Mouse (Mus musculus) lung, embryonic 16.5 days (tissue): ENCODE results near the gene Tdg. TPM values are rescaled to one million over a fixed set of nuclear protein-coding genes. Genes with fewer than 3 reads are reported as not detected.

Experiments
- ATAC-seq: fragments of 200-750 bp; cut with Nextera tagmentation; 2 replicates; pipeline ENCODE4 v1.8.0; 2017; ENCODE audit warnings: low read depth, mild to moderate bottlenecking, moderate library complexity
- H3K27ac ChIP-seq: fragments of 300-500 bp; sonication (generic); 2 replicates; pipeline ENCODE4 v1.5.1; 2014; ENCODE audit warnings: mild to moderate bottlenecking, control low read depth, low read length
- H3K27me3 ChIP-seq: fragments of 300-500 bp; sonication (generic); 2 replicates; pipeline ENCODE4 v1.6.1; 2014; ENCODE audit warnings: low read depth, low read length, mixed read lengths; ENCODE audit not compliant: control insufficient read depth, insufficient read depth
- H3K36me3 ChIP-seq: fragments of 300-500 bp; sonication (generic); 2 replicates; pipeline ENCODE4 v1.6.1; 2014; ENCODE audit warnings: low read length; ENCODE audit not compliant: control insufficient read depth, insufficient read depth
- H3K4me1 ChIP-seq: fragments of 300-500 bp; sonication (generic); replicated peaks from 2 replicates; pipeline ENCODE4 v1.6.1; 2014; ENCODE audit warnings: low read length, mixed read lengths; ENCODE audit not compliant: control insufficient read depth, insufficient read depth
- H3K4me2 ChIP-seq: fragments of 300-500 bp; sonication (generic); 2 replicates; pipeline ENCODE4 v1.6.1; 2014; ENCODE audit warnings: low read depth, low read length, control low read depth
- H3K4me3 ChIP-seq: fragments of 300-500 bp; sonication (generic); 2 replicates; pipeline ENCODE4 v1.5.1; 2014; ENCODE audit warnings: mild to moderate bottlenecking, low read length, control low read depth
- H3K9ac ChIP-seq: fragments of 300-500 bp; sonication (generic); 2 replicates; pipeline ENCODE4 v1.6.1; 2014; ENCODE audit warnings: low read length, control low read depth
- H3K9me3 ChIP-seq: fragments of 300-500 bp; sonication (generic); 2 replicates; pipeline ENCODE4 v1.6.1; 2016; ENCODE audit warnings: low read length; ENCODE audit not compliant: control insufficient read depth
- WGBS: fragments of 180-500 bp; shearing (Covaris S2); extraction: QIAGEN DNeasy Blood & Tissue Kit; methylation state at CpG from one replicate; pipeline ENCODE4 v1.1.7; 2014; 5-methylcytosine and 5-hydroxymethylcytosine counted together
- polyA plus RNA-seq: library from polyadenylated mRNA; unstranded; fragments of >200 nt; fragmentation: Nextera tagmentation; extraction: Ambion mirVana; gene quantifications from 2 replicates; pipeline ENCODE4 v1.2.1, GENCODE M21; 2015

The Tdg gene
- polyA plus RNA-seq, 1 experiment from 2014 or later, result 123 TPM

DNA sequence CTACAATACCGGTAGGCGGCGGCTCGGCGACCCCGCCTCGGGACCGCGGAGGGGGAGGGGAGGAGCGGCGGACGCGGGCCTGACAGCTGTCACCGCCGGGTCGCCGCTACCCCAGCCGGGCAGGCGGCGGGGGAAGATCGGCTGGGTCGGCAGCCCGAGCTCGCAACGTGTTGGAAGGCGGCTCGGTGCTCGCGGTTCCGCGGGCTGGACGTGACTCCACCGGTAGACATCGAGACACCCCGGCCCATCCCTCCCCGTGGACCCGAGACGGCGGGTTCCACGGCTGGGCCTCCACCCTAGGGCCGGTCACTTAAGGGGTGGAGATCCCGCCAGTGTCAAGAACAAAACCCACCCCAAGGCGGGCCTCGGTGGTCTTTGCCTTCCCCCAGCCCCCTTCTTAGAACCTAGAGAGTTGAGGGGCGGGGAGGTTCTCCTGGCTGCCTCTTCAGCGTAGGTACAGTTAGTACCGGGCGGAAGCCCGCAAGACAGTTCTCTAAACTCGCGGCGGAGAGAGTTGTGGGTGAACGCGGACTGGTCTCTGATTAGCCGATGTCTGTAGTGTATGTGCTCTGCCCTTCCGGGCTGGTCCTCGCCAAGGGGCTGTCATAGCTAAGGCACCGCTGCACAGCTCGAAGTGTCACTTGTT lies 69.8 kb downstream of the Tdg start:
- peak; percentile 70 for ATAC-seq
- H3K9ac ChIP-seq, result peak overlapping the region; percentile 89
- no peaks in the 10 kb centered on the region for H3K9me3 ChIP-seq
- peak overlapping the region; percentile 64 for H3K4me2 ChIP-seq
- H3K4me1 ChIP-seq, result peaks cover 10% of the 10 kb centered on the region
- WGBS, result under 1% methylated on average over 46 of the region's 59 CpGs
- H3K4me3 ChIP-seq, result peak overlapping the region; percentile 95
- H3K27ac ChIP-seq, result peak overlapping the region; percentile 58
- H3K27me3 ChIP-seq, result no peaks in the 10 kb centered on the region
- peaks cover 7% of the 10 kb centered on the region; the same call in 1 of the 2 replicates for H3K36me3 ChIP-seq

Other genes starting within 250 kb of the Tdg start
- not detected in 2 replicates for gene Gm1553, start 137.2 kb upstream of the Tdg start, polyA plus RNA-seq
- gene 1190007I07Rik, start 6.6 kb upstream of the Tdg start, polyA plus RNA-seq, result 30.9 and 34.5 TPM in 2 replicates
- gene Glt8d2, start 60.8 kb downstream of the Tdg start, polyA plus RNA-seq, result 4.3 TPM in 2 replicates
- 30.9 and 42.0 TPM in 2 replicates for gene Hcfc2, start 66.3 kb downstream of the Tdg start, polyA plus RNA-seq
- 43.5 and 48.0 TPM in 2 replicates for gene Nfyb, start 134.3 kb downstream of the Tdg start, polyA plus RNA-seq
- 92.6 and 102 TPM in 2 replicates for gene Txnrd1, start 204.1 kb downstream of the Tdg start, polyA plus RNA-seq
- 0.23 and 0.26 TPM in 2 replicates for gene Eid3, start 236.8 kb downstream of the Tdg start, polyA plus RNA-seq